Mouse (Mus musculus) left cerebral cortex, adult 2 months (tissue): Measurements from ENCODE around the gene Gm11172. TPM values are rescaled to one million over a fixed set of nuclear protein-coding genes. Genes with fewer than 3 reads are reported as not detected.
"Not testable (repeated sequence)": the region's sequence is repeated elsewhere in the genome, so short reads cannot be mapped to it uniquely, and the experiment has no call there.

Experiments used
- DNase-seq, 2 experiments: peaks; one replicate each; pipeline ENCODE4 v3.0.0; 2021 to 2022; ENCODE audit warnings: low spot score in 2 of 2, mixed read lengths in 1 of 2; ENCODE audit errors: extremely low spot score in 1 of 2
- H3K27ac ChIP-seq: fragments of 200-600 bp; 2 replicates; pipeline ENCODE4 v1.8.1; 2022
- H3K4me3 ChIP-seq: fragments of 200-600 bp; 2 replicates; pipeline ENCODE4 v1.8.1; 2022
- CTCF ChIP-seq: fragments of 200-600 bp; IDR thresholded peaks from 2 replicates; pipeline ENCODE4 v1.8.1; 2022; ENCODE audit warnings: antibody characterized with exemption, mild to moderate bottlenecking, moderate library complexity
- intact Hi-C: fragments of 180-260 bp; cut with DNase I; formaldehyde crosslinking; loops from one replicate; pipeline ENCODE4 v1.15.1; 2025
- total RNA-seq, 2 experiments: library from RNA; stranded (reverse); gene quantifications; 2 replicates each; pipeline ENCODE4 v1.2.3; 2021

Gm11172 gene
- total RNA-seq, 2 experiments from 2014 or later, result not detected

GRCm38 (mm10) chr16:10786782-10787547 lies 25.8 kb upstream of the Gm11172 start:
- no peak for DNase-seq
- no peak overlapping the region for H3K4me3 ChIP-seq
- no peak overlapping the region for H3K27ac ChIP-seq
- no peak for TF ChIP-seq CTCF
- intact Hi-C loops, result loop anchor here (1.0 to 5.0 kb wide), 3 partner anchors 48 to 220 kb away; partner anchors contain the start of gene Rmi2

GRCm38 (mm10) chr16:10787548-10788058 lies 25.1 kb upstream of the Gm11172 start:
- no peak overlapping the region for H3K27ac ChIP-seq
- intact Hi-C loops, result loop anchor here (2.0 to 5.0 kb wide), 2 partner anchors 47 to 120 kb away; partner anchors contain the start of gene Rmi2
- no peak overlapping the region for H3K4me3 ChIP-seq
- no peak for DNase-seq
- TF ChIP-seq CTCF, result no peak; the same call in 1 of the 2 replicates

- TF ChIP-seq CTCF, result no peak
- H3K27ac ChIP-seq, result no peak within 1 kb of the TSS
- H3K4me3 ChIP-seq, result no peak within 1 kb of the TSS
- no peak for DNase-seq
- intact Hi-C loops, result loop anchor here (5.0 kb wide), 1 partner anchor 121 kb away; no protein-coding TSS in a partner anchor
These were observed 24.4 kb upstream of the Gm11172 start, which contains the start of gene Tnp2 for GRCm38 (mm10) chr16:10788271-10788670. Tnp2 (minus strand) TSS chr16:10788660.

GRCm38 (mm10) chr16:10788866-10789265 lies 23.8 kb upstream of the Gm11172 start:
- no peak for DNase-seq
- no peak for TF ChIP-seq CTCF
- Histone ChIP-seq H3K27ac (no peak overlapping the region), H3K4me3 (no peak overlapping the region)
- intact Hi-C loops, result loop anchor here (5.0 kb wide), 1 partner anchor 122 kb away; no protein-coding TSS in a partner anchor

- no peak for TF ChIP-seq CTCF
- Histone ChIP-seq H3K4me3 (no peak within 1 kb of the TSS), H3K27ac (no peak within 1 kb of the TSS)
- no peak for DNase-seq
- intact Hi-C loops, result no loop called here
These were observed 22.0 kb upstream of the Gm11172 start, which contains the start of gene Prm3 for GRCm38 (mm10) chr16:10790702-10791101. Prm3 (minus strand) TSS chr16:10790914.

GRCm38 (mm10) chr16:10796034-10796433 lies 16.7 kb upstream of the Gm11172 start, which contains the start of gene Prm2:
Prm2 (minus strand) TSS chr16:10796134.
- H3K27ac ChIP-seq, result no peak within 1 kb of the TSS
- TF ChIP-seq CTCF, result no peak
- intact Hi-C loops, result no loop called here
- no peak for DNase-seq
- H3K4me3 ChIP-seq, result no peak within 1 kb of the TSS

- H3K27ac ChIP-seq, DNase-seq, intact Hi-C loops, H3K4me3 ChIP-seq: not testable (repeated sequence)
These were observed 10.3 kb upstream of the Gm11172 start for GRCm38 (mm10) chr16:10802420-10802819.

- H3K27ac ChIP-seq, result no peak within 1 kb of the TSS
- TF ChIP-seq CTCF, result no peak
- DNase-seq, result no peak
- intact Hi-C loops, result no loop called here
- H3K4me3 ChIP-seq, result no peak within 1 kb of the TSS
These were observed 6.8 kb upstream of the Gm11172 start, which contains the start of gene Prm1 for GRCm38 (mm10) chr16:10805789-10806527. Prm1 (minus strand) TSS chr16:10805839.

- DNase-seq, result no peak
- H3K27ac ChIP-seq, result no peak overlapping the region
- no peak overlapping the region for H3K4me3 ChIP-seq
- TF ChIP-seq CTCF, result no peak
- intact Hi-C loops, result no loop called here
These were observed 2.3 kb upstream of the Gm11172 start for GRCm38 (mm10) chr16:10810376-10810775.

- DNase-seq, result no peak
- Histone ChIP-seq H3K27ac (no peak overlapping the region), H3K4me3 (no peak overlapping the region)
- intact Hi-C loops, result no loop called here
- TF ChIP-seq CTCF, result no peak
These were observed 1.0 kb downstream of the Gm11172 start for GRCm38 (mm10) chr16:10813726-10814125.

- H3K4me3 ChIP-seq, result no peak overlapping the region
- TF ChIP-seq CTCF, result no peak
- intact Hi-C loops, result no loop called here
- DNase-seq, result no peak
- H3K27ac ChIP-seq, result no peak overlapping the region
These were observed 2.1 kb downstream of the Gm11172 start for GRCm38 (mm10) chr16:10814864-10815263.
